Mouse (Mus musculus) ES-E14 (cell line): ENCODE data around the gene Nacc2.

Experiments used
- HCFC1 ChIP-seq: IDR thresholded peaks from 2 replicates; pipeline ENCODE4 v1.6.1; 2012; ENCODE audit warnings: low read length, inconsistent platforms, borderline replicate concordance; ENCODE audit not compliant: insufficient read depth
- MAFK ChIP-seq: IDR thresholded peaks from 2 replicates; pipeline ENCODE4 v1.6.1; 2014; ENCODE audit warnings: mild to moderate bottlenecking, low read depth, low read length, inconsistent platforms; ENCODE audit not compliant: insufficient read depth
- ZC3H11A ChIP-seq: IDR thresholded peaks from 2 replicates; pipeline ENCODE4 v1.6.1; 2012; ENCODE audit warnings: low read depth, mild to moderate bottlenecking, inconsistent platforms, low read length, borderline replicate concordance

DNA sequence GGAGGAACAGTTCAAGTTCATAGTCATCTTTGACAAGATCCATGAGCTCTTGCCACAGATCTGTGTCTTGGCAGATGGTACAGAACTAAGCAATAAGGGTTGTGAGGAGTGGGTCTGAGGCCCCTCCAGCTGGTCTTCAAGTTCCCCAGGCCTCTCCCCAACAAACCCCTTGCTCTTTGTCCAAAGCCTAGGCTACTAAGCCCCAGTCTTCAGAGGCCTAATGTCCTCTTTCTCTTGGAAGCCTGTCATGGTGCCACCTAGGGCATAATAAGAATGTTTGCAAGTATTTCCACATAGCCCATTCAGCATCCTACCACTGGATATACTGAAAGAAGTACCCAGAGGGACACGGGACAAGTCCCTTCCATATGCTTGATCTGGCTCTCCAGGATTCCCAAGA lies 100.4 kb downstream of the Nacc2 start:
- TF ChIP-seq ZC3H11A (no peak), MAFK (no peak), HCFC1 (no peak)
